Mouse (Mus musculus): ENCODE results near the gene Arid3a. TPM values are rescaled to one million over a fixed set of nuclear protein-coding genes. Genes with fewer than 3 reads are reported as not detected.

Gene Arid3a
- polyA plus RNA-seq, 1 experiment, result 36.5 TPM

GRCm38 (mm10) chr10:80001945-80002344 is 75.1 kb downstream of the Arid3a start:
- H3K4me1 ChIP-seq (ENCODE audit: control insufficient read depth, insufficient read depth, low read length), result peaks cover 16% of the 10 kb centered on the region
- H3K4me3 ChIP-seq (ENCODE audit: low read depth, low read length), result no peak overlapping the region
- TF ChIP-seq POLR2A (IDR thresholded peaks at IDR 0.05; ENCODE audit: insufficient read depth, low read length), result no peak
- TF ChIP-seq EP300 (IDR thresholded peaks at IDR 0.05; ENCODE audit: insufficient read depth, low read depth, low read length), result no peak
- no peak for TF ChIP-seq CTCF (IDR thresholded peaks at IDR 0.05; ENCODE audit: low read depth, low read length)
- H3K27me3 ChIP-seq (ENCODE audit: control insufficient read depth, insufficient read depth, low read length, poor library complexity, severe bottlenecking), result no peaks in the 10 kb centered on the region
- H3K27ac ChIP-seq (ENCODE audit: insufficient read depth, low read length), result no peak overlapping the region
- H3K36me3 ChIP-seq (ENCODE audit: control insufficient read depth, insufficient read depth, low read length, poor library complexity, severe bottlenecking), result no peaks in the 10 kb centered on the region
- H3K9ac ChIP-seq (ENCODE audit: low read depth, poor library complexity, severe bottlenecking), result no peak overlapping the region
- H3K9me3 ChIP-seq (replicated peaks; ENCODE audit: control insufficient read depth, insufficient read depth, low read length, poor library complexity, severe bottlenecking), result no peaks in the 10 kb centered on the region

DNA sequence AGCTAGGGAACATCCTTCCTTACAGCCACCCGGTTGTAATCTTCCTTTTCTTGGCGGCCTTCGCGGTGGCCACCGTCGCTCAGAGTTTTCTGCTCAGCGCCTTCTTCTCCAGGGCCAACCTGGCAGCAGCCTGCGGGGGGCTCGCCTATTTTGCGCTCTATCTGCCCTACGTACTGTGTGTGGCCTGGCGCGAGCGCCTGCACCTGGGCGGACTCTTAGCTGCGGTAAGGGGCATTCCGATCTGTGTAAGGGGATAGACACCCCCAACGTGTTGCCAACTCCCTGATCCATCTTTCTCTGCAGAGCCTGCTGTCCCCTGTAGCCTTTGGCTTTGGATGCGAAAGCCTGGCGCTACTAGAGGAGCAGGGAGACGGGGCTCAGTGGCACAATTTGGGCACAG is 76.0 kb downstream of the Arid3a start:
- Histone ChIP-seq H3K36me3 (ENCODE audit: control insufficient read depth, insufficient read depth, low read length, poor library complexity, severe bottlenecking) (no peaks in the 10 kb centered on the region), H3K27ac (ENCODE audit: insufficient read depth, low read length) (no peak overlapping the region)
- TF ChIP-seq POLR2A (IDR thresholded peaks at IDR 0.05; ENCODE audit: insufficient read depth, low read length), result no peak
- TF ChIP-seq CTCF (IDR thresholded peaks at IDR 0.05; ENCODE audit: low read depth, low read length), result no peak

DNA sequence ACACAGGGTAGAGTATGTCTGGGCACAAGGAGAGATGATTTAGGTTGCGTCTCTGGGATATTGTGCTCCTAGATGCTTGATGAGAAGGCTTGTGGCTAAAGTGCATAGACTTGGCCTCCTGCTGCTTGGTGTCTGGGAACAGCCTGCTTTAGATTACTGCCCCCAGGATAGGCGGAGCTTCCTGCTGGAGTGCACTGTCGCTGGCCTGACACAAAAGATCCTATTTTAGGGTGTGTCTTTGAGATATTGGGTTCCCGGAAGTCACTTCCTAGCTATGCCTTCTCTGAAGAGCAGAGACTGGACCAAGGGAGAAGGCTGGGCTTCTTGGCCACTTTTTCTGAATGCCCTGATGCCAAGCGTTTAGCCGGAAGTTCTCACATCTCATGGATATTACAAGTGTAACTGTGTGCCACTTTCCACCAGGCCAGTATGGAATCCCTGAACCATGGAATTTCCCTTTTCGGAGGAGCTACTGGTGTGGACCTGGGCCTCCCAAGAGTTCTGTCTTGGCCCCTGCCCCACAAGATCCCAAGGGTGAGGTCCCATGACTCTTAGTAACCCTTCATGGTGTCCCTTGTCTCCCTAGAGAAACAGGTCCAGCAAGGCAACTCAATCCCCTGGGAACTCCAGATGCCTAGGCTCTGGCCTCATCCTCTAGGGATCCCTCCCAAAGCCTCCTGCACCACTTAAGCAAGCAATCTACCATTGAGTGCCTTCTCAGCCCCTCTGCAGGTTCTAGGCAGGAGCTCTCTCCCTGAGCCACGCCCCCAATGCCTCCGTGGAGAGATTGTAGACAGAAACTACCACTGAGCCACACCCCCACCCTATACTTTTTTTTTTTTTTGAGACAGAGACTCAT is 76.8 kb downstream of the Arid3a start:
- Histone ChIP-seq H3K36me3 (ENCODE audit: control insufficient read depth, insufficient read depth, low read length, poor library complexity, severe bottlenecking) (no peaks in the 10 kb centered on the region), H3K27ac (ENCODE audit: insufficient read depth, low read length) (no peak overlapping the region), H3K9ac (ENCODE audit: low read depth, poor library complexity, severe bottlenecking) (no peak overlapping the region), H3K4me1 (ENCODE audit: control insufficient read depth, insufficient read depth, low read length) (peaks cover 16% of the 10 kb centered on the region), H3K27me3 (ENCODE audit: control insufficient read depth, insufficient read depth, low read length, poor library complexity, severe bottlenecking) (no peaks in the 10 kb centered on the region), H3K4me3 (ENCODE audit: low read depth, low read length) (0 out of 2 replicates have a peak overlapping the region, but pooled peaks have one; percentile 4), H3K9me3 (replicated peaks; ENCODE audit: control insufficient read depth, insufficient read depth, low read length, poor library complexity, severe bottlenecking) (no peaks in the 10 kb centered on the region)
- TF ChIP-seq EP300 (IDR thresholded peaks at IDR 0.05; ENCODE audit: insufficient read depth, low read depth, low read length), result peak; percentile 41; the same call in 1 of the 2 replicates
- no peak for TF ChIP-seq POLR2A (IDR thresholded peaks at IDR 0.05; ENCODE audit: insufficient read depth, low read length)

More for the DNA sequence above, 76.0 kb downstream of the Arid3a start:
- H3K27me3 ChIP-seq (ENCODE audit: control insufficient read depth, insufficient read depth, low read length, poor library complexity, severe bottlenecking), result no peaks in the 10 kb centered on the region
- H3K4me3 ChIP-seq (ENCODE audit: low read depth, low read length), result 0 out of 2 replicates have a peak overlapping the region, but pooled peaks have one; percentile 4
- H3K4me1 ChIP-seq (ENCODE audit: control insufficient read depth, insufficient read depth, low read length), result peaks cover 16% of the 10 kb centered on the region
- H3K9me3 ChIP-seq (replicated peaks; ENCODE audit: control insufficient read depth, insufficient read depth, low read length, poor library complexity, severe bottlenecking), result no peaks in the 10 kb centered on the region
- H3K9ac ChIP-seq (ENCODE audit: low read depth, poor library complexity, severe bottlenecking), result peak overlapping the region; percentile 24

DNA sequence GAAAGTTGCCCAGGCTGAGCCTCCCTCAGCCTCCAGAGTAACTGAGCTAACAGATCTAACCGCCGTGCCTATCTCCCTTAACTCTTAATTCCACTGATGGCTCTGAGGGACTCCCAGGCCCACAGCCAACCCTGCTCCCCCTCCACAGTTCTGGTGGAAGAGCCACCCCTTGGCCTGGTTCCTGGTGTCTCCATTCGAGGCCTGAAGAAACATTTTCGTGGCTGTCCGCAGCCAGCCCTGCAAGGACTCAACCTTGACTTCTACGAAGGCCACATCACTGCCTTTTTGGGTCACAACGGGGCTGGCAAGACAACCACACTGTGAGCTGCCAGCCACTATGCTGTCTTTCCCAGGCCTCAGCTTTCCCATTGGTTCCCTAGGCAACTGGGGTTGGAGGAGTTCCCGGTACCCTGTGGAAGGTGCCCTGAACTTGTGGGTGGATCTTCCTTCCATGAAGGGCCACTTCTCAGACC is 77.4 kb downstream of the Arid3a start:
- no peak for TF ChIP-seq POLR2A (IDR thresholded peaks at IDR 0.05; ENCODE audit: insufficient read depth, low read length)
- no peak for TF ChIP-seq CTCF (IDR thresholded peaks at IDR 0.05; ENCODE audit: low read depth, low read length)
- TF ChIP-seq EP300 (IDR thresholded peaks at IDR 0.05; ENCODE audit: insufficient read depth, low read depth, low read length), result no peak
- H3K4me3 ChIP-seq (ENCODE audit: low read depth, low read length), result no peak overlapping the region
- H3K4me1 ChIP-seq (ENCODE audit: control insufficient read depth, insufficient read depth, low read length), result peaks cover 16% of the 10 kb centered on the region
- H3K27me3 ChIP-seq (ENCODE audit: control insufficient read depth, insufficient read depth, low read length, poor library complexity, severe bottlenecking), result no peaks in the 10 kb centered on the region
- no peak overlapping the region for H3K27ac ChIP-seq (ENCODE audit: insufficient read depth, low read length)
- no peaks in the 10 kb centered on the region for H3K36me3 ChIP-seq (ENCODE audit: control insufficient read depth, insufficient read depth, low read length, poor library complexity, severe bottlenecking)
- no peak overlapping the region for H3K9ac ChIP-seq (ENCODE audit: low read depth, poor library complexity, severe bottlenecking)
- H3K9me3 ChIP-seq (replicated peaks; ENCODE audit: control insufficient read depth, insufficient read depth, low read length, poor library complexity, severe bottlenecking), result no peaks in the 10 kb centered on the region

Other genes with a start within 250 kb of the Arid3a start
- gene Cdc34, start 244.8 kb upstream of the Arid3a start, polyA plus RNA-seq (2011; ENCODE audit: insufficient read depth, insufficient read length, low read depth, missing spikeins), result 299 and 319 TPM in 2 replicates
- gene Gzmm, start 238.0 kb upstream of the Arid3a start, polyA plus RNA-seq (2011; ENCODE audit: insufficient read depth, insufficient read length, low read depth, missing spikeins), result 2.8 and 3.6 TPM in 2 replicates
- 445 and 449 TPM in 2 replicates for gene Bsg, start 222.6 kb upstream of the Arid3a start, polyA plus RNA-seq (2011; ENCODE audit: insufficient read depth, insufficient read length, low read depth, missing spikeins)
- gene Hcn2, start 210.4 kb upstream of the Arid3a start, polyA plus RNA-seq (2011; ENCODE audit: insufficient read depth, insufficient read length, low read depth, missing spikeins), result 7.3 and 8.4 TPM in 2 replicates
- 21.9 and 23.0 TPM in 2 replicates for gene Polrmt, start 180.5 kb upstream of the Arid3a start, polyA plus RNA-seq (2011; ENCODE audit: insufficient read depth, insufficient read length, low read depth, missing spikeins)
- gene Fgf22, start 172.0 kb upstream of the Arid3a start, polyA plus RNA-seq (2011; ENCODE audit: insufficient read depth, insufficient read length, low read depth, missing spikeins), result 1.0 and 1.2 TPM in 2 replicates
- 49.6 and 61.5 TPM in 2 replicates for gene Rnf126, start 160.1 kb upstream of the Arid3a start, polyA plus RNA-seq (2011; ENCODE audit: insufficient read depth, insufficient read length, low read depth, missing spikeins)
- 7.7 TPM in 2 replicates for gene Fstl3, start 149.8 kb upstream of the Arid3a start, polyA plus RNA-seq (2011; ENCODE audit: insufficient read depth, insufficient read length, low read depth, missing spikeins)
- not detected in 2 replicates for gene Prss57, start 136.1 kb upstream of the Arid3a start, polyA plus RNA-seq (2011; ENCODE audit: insufficient read depth, insufficient read length, low read depth, missing spikeins)
- 53.3 and 53.7 TPM in 2 replicates for gene Palm, start 133.5 kb upstream of the Arid3a start, polyA plus RNA-seq (2011; ENCODE audit: insufficient read depth, insufficient read length, low read depth, missing spikeins)
- 4.0 and 6.4 TPM in 2 replicates for gene Misp, start 106.1 kb upstream of the Arid3a start, polyA plus RNA-seq (2011; ENCODE audit: insufficient read depth, insufficient read length, low read depth, missing spikeins)
- 628 and 695 TPM in 2 replicates for gene Ptbp1, start 72.6 kb upstream of the Arid3a start, polyA plus RNA-seq (2011; ENCODE audit: insufficient read depth, insufficient read length, low read depth, missing spikeins)
- 8.7 and 13.1 TPM in 2 replicates for gene Prtn3, start 52.6 kb upstream of the Arid3a start, polyA plus RNA-seq (2011; ENCODE audit: insufficient read depth, insufficient read length, low read depth, missing spikeins)
- 6.4 and 8.3 TPM in 2 replicates for gene Plppr3, start 52.4 kb upstream of the Arid3a start, polyA plus RNA-seq (2011; ENCODE audit: insufficient read depth, insufficient read length, low read depth, missing spikeins)
- gene Elane, start 40.8 kb upstream of the Arid3a start, polyA plus RNA-seq (2011; ENCODE audit: insufficient read depth, insufficient read length, low read depth, missing spikeins), result not detected in 2 replicates
- gene Cfd, start 36.2 kb upstream of the Arid3a start, polyA plus RNA-seq (2011; ENCODE audit: insufficient read depth, insufficient read length, low read depth, missing spikeins), result not detected in 2 replicates
- gene Med16, start 18.1 kb upstream of the Arid3a start, polyA plus RNA-seq (2011; ENCODE audit: insufficient read depth, insufficient read length, low read depth, missing spikeins), result 17.4 and 17.5 TPM in 2 replicates
- gene Gm26602, start 16.2 kb upstream of the Arid3a start, polyA plus RNA-seq (2011; ENCODE audit: insufficient read depth, insufficient read length, low read depth, missing spikeins), result not detected in 2 replicates
- 0.25 and 1.2 TPM in 2 replicates for gene Kiss1r, start 10.1 kb upstream of the Arid3a start, polyA plus RNA-seq (2011; ENCODE audit: insufficient read depth, insufficient read length, low read depth, missing spikeins)
- 49.4 and 56.5 TPM in 2 replicates for gene R3hdm4, start 5.8 kb upstream of the Arid3a start, polyA plus RNA-seq (2011; ENCODE audit: insufficient read depth, insufficient read length, low read depth, missing spikeins)
- 47.6 and 55.3 TPM in 2 replicates for gene Wdr18, start 33.1 kb downstream of the Arid3a start, polyA plus RNA-seq (2011; ENCODE audit: insufficient read depth, insufficient read length, low read depth, missing spikeins)
- not detected in 2 replicates for gene Grin3b, start 43.7 kb downstream of the Arid3a start, polyA plus RNA-seq (2011; ENCODE audit: insufficient read depth, insufficient read length, low read depth, missing spikeins)
- gene Tmem259, start 57.3 kb downstream of the Arid3a start, polyA plus RNA-seq (2011; ENCODE audit: insufficient read depth, insufficient read length, low read depth, missing spikeins), result 54.6 and 61.1 TPM in 2 replicates
- 156 and 164 TPM in 2 replicates for gene Cnn2, start 61.5 kb downstream of the Arid3a start, polyA plus RNA-seq (2011; ENCODE audit: insufficient read depth, insufficient read length, low read depth, missing spikeins)
- 10.6 and 11.0 TPM in 2 replicates for gene Abca7, start 69.5 kb downstream of the Arid3a start, polyA plus RNA-seq (2011; ENCODE audit: insufficient read depth, insufficient read length, low read depth, missing spikeins)
- 6.5 and 6.9 TPM in 2 replicates for gene Arhgap45, start 89.6 kb downstream of the Arid3a start, polyA plus RNA-seq (2011; ENCODE audit: insufficient read depth, insufficient read length, low read depth, missing spikeins)
- gene Polr2e, start 112.8 kb downstream of the Arid3a start, polyA plus RNA-seq (2011; ENCODE audit: insufficient read depth, insufficient read length, low read depth, missing spikeins), result 176 and 180 TPM in 2 replicates
- 479 and 507 TPM in 2 replicates for gene Gpx4, start 120.1 kb downstream of the Arid3a start, polyA plus RNA-seq (2011; ENCODE audit: insufficient read depth, insufficient read length, low read depth, missing spikeins)
- gene Sbno2, start 178.5 kb downstream of the Arid3a start, polyA plus RNA-seq (2011; ENCODE audit: insufficient read depth, insufficient read length, low read depth, missing spikeins), result 36.1 and 37.3 TPM in 2 replicates
- 70.3 and 91.6 TPM in 2 replicates for gene Stk11, start 188.8 kb downstream of the Arid3a start, polyA plus RNA-seq (2011; ENCODE audit: insufficient read depth, insufficient read length, low read depth, missing spikeins)
- gene Atp5d, start 211.6 kb downstream of the Arid3a start, polyA plus RNA-seq (2011; ENCODE audit: insufficient read depth, insufficient read length, low read depth, missing spikeins), result 242 and 255 TPM in 2 replicates
- gene Cbarp, start 213.8 kb downstream of the Arid3a start, polyA plus RNA-seq (2011; ENCODE audit: insufficient read depth, insufficient read length, low read depth, missing spikeins), result 29.8 and 33.4 TPM in 2 replicates
- 67.4 and 73.2 TPM in 2 replicates for gene Midn, start 221.2 kb downstream of the Arid3a start, polyA plus RNA-seq (2011; ENCODE audit: insufficient read depth, insufficient read length, low read depth, missing spikeins)
- gene Cirbp, start 238.9 kb downstream of the Arid3a start, polyA plus RNA-seq (2011; ENCODE audit: insufficient read depth, insufficient read length, low read depth, missing spikeins), result 51.9 and 58.2 TPM in 2 replicates
- gene 1600002K03Rik, start 245.9 kb downstream of the Arid3a start, polyA plus RNA-seq (2011; ENCODE audit: insufficient read depth, insufficient read length, low read depth, missing spikeins), result 7.6 and 7.7 TPM in 2 replicates